Mouse (Mus musculus): ENCODE measurements around the gene Rangap1.

The Rangap1 gene

DNA sequence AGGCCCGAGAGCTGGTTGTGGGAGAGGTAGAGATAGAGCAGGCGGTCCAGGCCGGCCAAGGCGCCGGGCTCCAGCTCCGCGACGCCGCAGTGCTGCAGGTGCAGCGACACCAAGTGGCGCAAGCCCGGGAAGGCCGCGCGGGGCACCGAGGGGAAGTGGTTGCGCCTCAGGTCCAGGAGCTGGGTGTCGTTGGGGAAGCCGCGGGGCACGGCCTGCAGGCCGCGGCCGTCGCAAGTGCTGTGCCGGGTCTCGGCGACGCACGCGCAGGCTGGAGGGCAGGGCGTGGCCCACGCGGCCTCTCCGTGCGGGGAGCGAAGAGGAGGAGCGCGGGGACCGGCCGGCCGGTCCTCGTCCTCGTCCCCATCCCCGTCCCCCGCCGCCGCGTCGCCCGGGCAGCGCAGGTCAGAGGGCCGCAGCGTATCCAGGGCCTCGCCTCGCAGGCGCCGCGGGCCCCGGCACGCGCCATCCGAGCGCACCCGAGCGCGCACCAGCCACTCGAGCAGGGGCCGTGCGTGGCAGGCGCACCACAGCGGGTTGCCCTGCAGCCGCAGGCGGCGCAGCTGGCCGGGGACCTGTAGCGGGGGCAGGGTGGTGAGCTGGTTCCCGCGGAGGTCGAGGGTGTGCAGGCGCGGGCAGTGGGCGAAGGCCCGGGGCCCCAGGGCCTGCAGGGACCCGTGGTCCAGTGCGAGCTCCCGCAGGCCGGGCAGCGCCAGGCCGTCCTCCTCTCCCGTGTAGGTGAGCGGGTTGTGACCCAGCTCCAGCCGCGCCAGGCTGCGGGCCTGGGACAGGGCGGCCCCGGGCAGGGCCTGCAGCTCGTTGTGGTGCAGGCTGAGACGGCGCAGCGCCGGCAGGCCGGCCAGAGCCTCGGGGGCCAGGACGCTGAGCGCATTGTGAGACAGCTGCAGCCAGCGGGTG, 51.1 kb downstream of the Rangap1 start:
- DNase-seq: peak; percentile 89 to 93

DNA sequence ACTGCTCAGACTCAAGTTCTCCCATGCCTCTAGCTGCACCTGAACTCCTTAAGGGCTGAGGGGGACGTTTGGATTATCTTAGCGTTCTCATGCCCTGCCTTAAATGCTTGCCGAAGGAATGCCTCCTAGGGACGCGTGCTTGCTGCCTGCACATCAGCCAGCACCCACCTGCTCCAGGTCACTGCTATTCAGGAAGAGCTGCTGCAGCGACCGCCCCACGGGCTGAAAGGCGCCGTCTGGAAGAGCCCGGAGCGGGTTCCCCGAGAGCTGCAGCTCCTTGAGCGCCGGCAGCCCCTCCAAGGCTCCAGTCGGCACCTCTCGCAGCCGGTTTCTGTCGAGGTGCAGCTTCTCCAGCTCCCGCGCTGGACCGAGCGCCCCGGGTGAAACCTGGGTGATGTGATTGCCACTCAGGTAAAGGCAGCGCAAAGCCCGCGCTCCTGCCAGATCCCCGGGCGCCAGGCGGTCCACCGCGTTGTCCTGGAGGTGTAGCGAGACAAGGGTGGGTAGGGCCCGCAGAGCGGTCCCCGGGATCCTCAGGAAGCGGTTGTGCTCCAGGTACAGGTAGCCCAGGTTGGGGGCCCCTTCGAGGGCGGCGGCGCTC, 51.9 kb downstream of the Rangap1 start:
- DNase-seq: no peak

DNA sequence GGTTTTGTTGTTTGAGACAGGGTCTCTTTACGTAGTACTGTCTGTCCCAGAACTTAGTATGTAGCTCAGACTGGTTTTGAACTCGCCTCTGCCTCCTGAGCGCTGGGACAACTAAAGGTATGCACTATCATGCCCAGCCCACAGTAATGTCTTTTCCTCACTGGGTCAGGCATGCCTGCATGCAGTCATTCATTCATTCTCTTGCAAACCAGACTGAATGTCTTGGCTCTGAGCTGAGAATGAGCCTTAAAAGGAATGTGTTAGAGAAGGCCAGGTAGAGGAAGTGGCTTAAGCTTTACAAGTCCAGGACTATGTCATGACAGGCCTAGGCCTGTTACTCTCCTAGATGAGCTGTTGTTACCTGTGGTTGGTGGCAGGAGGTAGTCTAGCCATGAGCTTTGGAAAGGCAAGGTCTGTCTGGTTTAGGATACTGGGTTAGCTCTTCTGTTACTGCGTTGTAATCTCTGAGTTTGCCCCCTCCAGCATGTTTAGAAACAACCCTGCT, 65.0 kb downstream of the Rangap1 start:
- no peak for DNase-seq

DNA sequence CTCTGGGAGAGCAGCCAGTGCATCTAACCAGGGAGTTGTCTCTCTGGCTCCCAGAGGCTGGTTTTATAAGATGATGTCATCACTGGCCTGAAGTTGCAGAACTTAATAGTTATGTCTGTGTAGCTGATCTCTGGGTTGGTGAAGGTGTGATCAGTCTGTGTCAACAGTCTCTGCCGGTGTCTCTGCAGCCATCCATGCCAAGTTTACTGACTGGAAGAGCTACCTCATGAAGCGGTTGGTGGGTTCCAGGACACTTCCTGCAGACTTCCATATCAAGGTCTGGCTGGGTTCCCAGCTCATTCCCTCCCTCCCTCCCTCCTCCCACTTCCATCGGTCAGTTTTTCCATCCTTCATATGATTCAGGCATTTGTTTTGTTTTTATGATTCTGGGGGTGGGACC, 68.7 kb downstream of the Rangap1 start:
- DNase-seq: no peak

DNA sequence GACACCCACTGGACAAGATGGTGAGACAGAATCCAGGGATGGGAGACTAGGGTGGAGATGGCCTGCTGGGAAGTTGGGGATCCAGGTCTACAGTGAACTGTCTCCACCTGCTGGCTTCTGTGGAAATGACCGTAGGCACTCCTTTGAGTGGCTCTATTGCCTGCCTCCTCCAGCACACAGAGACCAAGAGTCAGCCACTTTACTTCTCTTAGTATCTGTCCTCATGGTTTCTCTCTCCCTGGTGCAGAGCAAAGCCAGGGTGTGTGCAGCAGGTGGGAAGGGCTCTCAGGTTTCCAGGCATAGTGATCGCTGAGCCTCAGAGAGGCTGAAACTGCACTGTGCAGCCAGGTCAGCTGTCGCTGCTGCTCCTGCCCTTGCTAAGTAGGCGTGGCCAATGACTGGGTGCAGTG, 75.1 kb downstream of the Rangap1 start:
- DNase-seq: peak; percentile 50 to 59

DNA sequence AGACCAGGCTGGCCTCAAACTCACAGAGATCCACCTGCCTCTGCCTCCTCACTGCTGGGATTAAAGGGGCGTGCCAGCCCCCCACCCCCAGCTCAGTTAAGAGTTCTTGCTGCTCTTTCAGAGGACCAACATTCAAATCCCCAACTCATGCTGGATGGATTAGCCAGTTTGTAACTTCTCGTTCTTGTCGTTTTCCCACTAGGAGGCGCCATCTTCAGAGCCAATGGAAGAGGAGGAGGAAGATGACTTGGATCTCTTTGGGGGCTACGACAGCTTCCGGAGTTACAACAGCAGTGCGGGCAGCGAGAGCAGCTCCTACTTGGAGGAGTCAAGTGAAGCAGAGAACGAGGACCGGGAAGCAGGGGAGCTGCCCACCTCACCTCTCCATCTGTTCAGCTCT, 78.4 kb downstream of the Rangap1 start:
- no peak for DNase-seq

DNA sequence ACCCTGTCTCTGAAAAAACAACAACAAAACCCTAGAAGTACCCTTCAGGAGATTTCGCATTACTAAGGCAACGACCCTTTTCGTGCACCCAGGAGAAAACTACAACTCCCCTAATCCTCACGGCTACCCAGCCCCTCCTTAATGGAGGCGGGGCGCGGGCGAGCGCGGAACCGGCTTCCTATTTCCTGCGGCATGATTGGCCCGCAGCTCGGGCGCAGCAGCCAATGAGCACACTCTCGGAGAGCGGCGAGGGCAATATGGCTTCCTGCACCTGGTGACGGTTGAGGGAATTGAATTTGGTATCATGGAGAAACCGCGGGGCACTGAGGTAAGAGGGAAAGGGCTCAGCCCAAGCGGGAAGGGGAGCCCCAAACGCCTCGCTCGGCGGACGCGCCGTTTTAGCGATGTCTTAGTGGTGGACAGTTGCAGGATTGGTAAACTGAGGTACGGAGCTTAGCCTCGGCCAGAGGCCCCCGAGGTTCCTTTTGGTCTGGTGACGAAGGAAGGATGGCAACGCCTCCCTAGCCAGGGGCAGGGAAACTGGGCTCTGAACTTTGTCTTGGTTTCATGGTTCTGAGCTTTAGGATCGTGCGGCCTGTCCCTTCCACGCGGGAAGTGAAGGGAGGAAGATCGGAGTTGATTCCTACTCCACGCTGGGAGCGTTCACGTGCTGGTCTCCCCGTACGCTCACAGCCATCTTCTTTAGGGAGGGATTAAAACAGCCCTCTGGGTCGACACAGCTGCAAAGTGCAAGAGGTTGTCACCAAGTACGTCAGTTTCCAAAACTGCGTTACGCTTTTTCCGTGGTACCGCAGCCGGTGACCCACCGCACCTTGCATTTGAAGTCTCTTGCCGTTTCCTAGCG, 81.4 kb downstream of the Rangap1 start, which contains the start of gene L3mbtl2:
TSS of gene L3mbtl2 (plus strand) at position 193 of the 865 bp plus-strand sequence.
- DNase-seq: peak; percentile 92 to 94

DNA sequence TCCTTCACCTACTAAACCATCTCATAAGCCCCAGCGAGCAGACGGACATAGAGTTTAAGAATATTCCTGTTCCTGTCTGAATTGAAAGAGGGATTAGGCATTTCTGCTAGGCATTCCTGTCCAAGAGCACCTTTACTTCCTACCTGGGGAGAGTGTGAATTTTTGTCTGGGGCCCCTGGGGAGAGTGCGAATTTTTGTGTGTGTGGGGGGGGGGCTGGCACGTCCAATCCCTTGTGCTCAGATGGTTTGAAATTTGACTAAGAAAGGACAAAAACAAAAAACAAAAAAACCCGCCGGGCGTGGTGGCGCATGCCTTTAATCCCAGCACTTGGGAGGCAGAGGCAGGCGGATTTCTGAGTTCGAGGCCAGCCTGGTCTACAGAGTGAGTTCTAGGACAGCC, 82.0 kb downstream of the Rangap1 start:
- no peak for DNase-seq

DNA sequence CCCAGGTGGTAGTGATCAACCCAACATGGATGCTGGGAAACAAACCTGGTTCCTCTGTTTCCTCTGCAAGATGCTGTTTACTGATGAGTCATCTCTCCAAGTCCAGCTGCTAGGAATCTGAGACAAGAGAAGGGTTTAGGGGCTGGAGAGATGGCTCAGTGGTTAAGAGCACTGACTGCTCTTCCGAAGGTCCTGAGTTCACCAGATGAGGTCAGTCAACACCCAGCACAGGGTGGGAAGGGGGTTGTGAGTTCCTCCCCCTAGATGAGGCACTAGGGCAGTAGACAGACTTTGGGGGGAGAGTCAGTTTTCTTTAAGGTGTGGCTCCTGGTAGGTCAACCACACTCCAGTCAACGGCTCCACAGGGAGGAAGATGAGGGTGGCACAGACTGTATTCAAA, 83.6 kb downstream of the Rangap1 start:
- DNase-seq: no peak

Measured in cerebellum, adult 18-20 months (tissue).